Mouse (Mus musculus): ENCODE measurements around the gene Ywhah.

GRCm38 (mm10) chr5:32995756-32996155, 22.9 kb upstream of the Ywhah start:
- TF ChIP-seq JUND (conservative IDR thresholded peaks at IDR 0.05; ENCODE audit: low read depth, low read length) (no peak), POLR2A (IDR thresholded peaks at IDR 0.05; ENCODE audit: low read depth, low read length) (no peak), KAT2A (IDR thresholded peaks at IDR 0.05; ENCODE audit: insufficient replicate concordance, low read length) (no peak), ELF1 (IDR thresholded peaks at IDR 0.05; ENCODE audit: low read depth, low read length) (no peak), ETS1 (conservative IDR thresholded peaks at IDR 0.05; ENCODE audit: low read depth, low read length) (no peak), NELFE (IDR thresholded peaks at IDR 0.05; ENCODE audit: low read depth, low read length) (no peak), CTCF (conservative IDR thresholded peaks at IDR 0.05 in 1 of 2, IDR thresholded peaks at IDR 0.05 in 1 of 2; ENCODE audit: low read depth in 2 of 2, low read length in 2 of 2) (no peak), USF1 (IDR thresholded peaks at IDR 0.05; ENCODE audit: low read depth, low read length) (no peak), TCF12 (IDR thresholded peaks at IDR 0.05; ENCODE audit: low read depth, low read length) (no peak), HCFC1 (IDR thresholded peaks at IDR 0.05; ENCODE audit: low read depth, low read length) (no peak), ZMIZ1 (IDR thresholded peaks at IDR 0.05; ENCODE audit: low read depth, low read length) (no peak), SIN3A (IDR thresholded peaks at IDR 0.05; ENCODE audit: low read length) (no peak), CHD2 (IDR thresholded peaks at IDR 0.05; ENCODE audit: low read length) (no peak), MAX (IDR thresholded peaks at IDR 0.05; ENCODE audit: low read length) (no peak)

Measured in CH12.LX (cell line).